Mouse (Mus musculus) CH12.LX (cell line): ENCODE results near the gene Anp32a.
A peak's percentile ranks its signal among the peaks of the same experiment; 100 is the strongest.

Experiments used
- E2F4 ChIP-seq: IDR thresholded peaks from 2 replicates; pipeline ENCODE4 v1.6.1; 2011; ENCODE audit warnings: low read depth, low read length, improper control_type of control experiment; ENCODE audit not compliant: insufficient replicate concordance
- EP300 ChIP-seq: IDR thresholded peaks from 2 replicates; pipeline ENCODE4 v1.6.1; 2011; ENCODE audit warnings: low read length, improper control_type of control experiment
- KAT2A ChIP-seq: IDR thresholded peaks from 2 replicates; pipeline ENCODE4 v1.6.1; 2012; ENCODE audit warnings: low read length, improper control_type of control experiment, inconsistent platforms; ENCODE audit not compliant: insufficient replicate concordance
- POLR2A ChIP-seq: IDR thresholded peaks from 2 replicates; pipeline ENCODE4 v1.6.1; 2011; ENCODE audit warnings: low read depth, mild to moderate bottlenecking, improper control_type of control experiment, low read length
- SIN3A ChIP-seq: IDR thresholded peaks from 2 replicates; pipeline ENCODE4 v1.6.1; 2012; ENCODE audit warnings: low read length, improper control_type of control experiment, inconsistent platforms
- SMC3 ChIP-seq: IDR thresholded peaks from 2 replicates; pipeline ENCODE4 v1.6.1; 2011; ENCODE audit warnings: low read depth, low read length, improper control_type of control experiment
- TCF12 ChIP-seq: IDR thresholded peaks from 2 replicates; pipeline ENCODE4 v1.6.1; 2014; ENCODE audit warnings: low read depth, mild to moderate bottlenecking, inconsistent platforms, low read length, improper control_type of control experiment

DNA sequence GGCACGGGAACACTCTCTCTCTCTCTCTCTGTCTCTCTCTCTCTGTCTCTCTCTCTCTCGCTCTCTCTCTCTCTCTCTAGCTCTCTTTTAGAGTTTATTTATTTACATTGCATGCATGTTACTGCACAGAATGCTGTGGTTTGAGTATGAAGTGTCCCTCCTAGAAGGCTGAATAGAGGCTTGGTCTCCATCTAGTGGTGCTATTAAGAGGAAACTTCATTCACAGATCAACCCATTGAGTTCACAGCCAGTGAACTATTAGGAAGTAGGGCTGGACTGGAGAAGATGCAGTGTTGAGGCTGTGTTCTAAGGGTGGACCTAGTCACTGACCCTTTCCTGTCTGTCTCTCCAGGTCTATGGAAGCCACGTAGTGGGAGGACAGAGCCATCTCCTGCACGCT is 22.4 kb upstream of the Anp32a start:
- TF ChIP-seq TCF12: no peak
- TF ChIP-seq EP300: no peak
- no peak for TF ChIP-seq SIN3A
- no peak for TF ChIP-seq KAT2A
- TF ChIP-seq POLR2A: no peak
- TF ChIP-seq SMC3: peak; percentile 25; the same call in 1 of the 2 replicates
- no peak for TF ChIP-seq E2F4
